7 mouse cellular contexts compared by ENCODE assay signal in genomic region chr17:33842966-33843795, GRCm38 (mm10). TPM values are rescaled to one million over a fixed set of nuclear protein-coding genes. Genes with fewer than 3 reads are reported as not detected.
DNase-seq lines count a peak whose midpoint lies in the region; ATAC-seq and TF ChIP-seq lines count a peak whose summit lies in the region.

Gene Cd320, plus strand, starts transcription at chr17:33843091.

- intact Hi-C loops in left cerebral cortex, postnatal 4 days (cut with DNase I): no loop called here

- under 1% methylated on average over 45 of the region's 45 CpGs for WGBS in intestine, postnatal 0 days
- WGBS in midbrain, embryonic 12.5 days: under 1% methylated on average over 45 of the region's 45 CpGs
- under 1% methylated on average over 45 of the region's 45 CpGs for WGBS in small intestine, adult 2 months

- H3K4me2 ChIP-seq in intestine, postnatal 0 days (replicated peaks; ENCODE audit: low read depth): peak within 1 kb of the TSS; percentile 90
- H3K4me2 ChIP-seq in midbrain, embryonic 12.5 days (replicated peaks): peak within 1 kb of the TSS; percentile 86

- H3K9ac ChIP-seq in intestine, postnatal 0 days (ENCODE audit: low read depth, low read length): peak within 1 kb of the TSS; percentile 59
- peak within 1 kb of the TSS; percentile 74 for H3K9ac ChIP-seq in midbrain, embryonic 12.5 days (replicated peaks)

- no peaks in the 10 kb centered on the region; the same call in 1 of the 2 replicates for H3K4me1 ChIP-seq in intestine, postnatal 0 days (replicated peaks; ENCODE audit: control insufficient read depth, insufficient read depth, low read length)
- peaks cover 13% of the 10 kb centered on the region for H3K4me1 ChIP-seq in midbrain, embryonic 12.5 days
- no peaks in the 10 kb centered on the region for H3K4me1 ChIP-seq in small intestine, adult 2 months (ENCODE audit: control insufficient read depth, insufficient read depth, insufficient read length, low read length)

- no peaks in the 10 kb centered on the region for H3K27me3 ChIP-seq in intestine, postnatal 0 days (replicated peaks; ENCODE audit: control insufficient read depth, insufficient read depth, low read length)
- no peaks in the 10 kb centered on the region for H3K27me3 ChIP-seq in midbrain, embryonic 12.5 days
- H3K27me3 ChIP-seq in small intestine, adult 2 months (ENCODE audit: control insufficient read depth, insufficient read depth, low read length): no peaks in the 10 kb centered on the region

- H3K4me3 ChIP-seq in intestine, postnatal 0 days (ENCODE audit: low read depth, low read length): peak within 1 kb of the TSS; percentile 68
- peak within 1 kb of the TSS; percentile 84 for H3K4me3 ChIP-seq in midbrain, embryonic 12.5 days
- peak within 1 kb of the TSS; percentile 68 for H3K4me3 ChIP-seq in small intestine, adult 2 months (ENCODE audit: low read depth, low read length)

- no peak for TF ChIP-seq POLR2A in small intestine, adult 2 months (IDR thresholded peaks at IDR 0.05; ENCODE audit: low read depth, low read length)

- TF ChIP-seq CTCF in intestine, postnatal 0 days (IDR thresholded peaks at IDR 0.05; ENCODE audit: low read depth): peak; percentile 36
- TF ChIP-seq CTCF in small intestine, adult 2 months (IDR thresholded peaks at IDR 0.05; ENCODE audit: extremely low read depth, insufficient read length, insufficient replicate concordance, low read depth, low read length): no peak

- ATAC-seq in intestine, postnatal 0 days: peak; percentile 89
- ATAC-seq in midbrain, embryonic 12.5 days (ENCODE audit: low FRiP score, low read depth): peak; percentile 93

- H3K27ac ChIP-seq in intestine, postnatal 0 days (ENCODE audit: low read depth, low read length): no peak within 1 kb of the TSS
- H3K27ac ChIP-seq in midbrain, embryonic 12.5 days (replicated peaks): peak within 1 kb of the TSS; percentile 68
- no peak within 1 kb of the TSS for H3K27ac ChIP-seq in small intestine, adult 2 months (ENCODE audit: insufficient read depth, low read depth, low read length)

- H3K9me3 ChIP-seq in intestine, postnatal 0 days (ENCODE audit: control insufficient read depth): no peaks in the 10 kb centered on the region
- no peaks in the 10 kb centered on the region for H3K9me3 ChIP-seq in midbrain, embryonic 12.5 days

- DNase-seq in adrenal gland, adult 8-10 months: peak; percentile 90
- peak; percentile 92 for DNase-seq in embryo, embryonic 9.5 days (ENCODE audit: extremely low spot score)
- no peak for DNase-seq in gonadal fat pad, adult 2 months (ENCODE audit: low read depth)
- peak; percentile 92 for DNase-seq in left cerebral cortex, postnatal 4 days

- H3K36me3 ChIP-seq in intestine, postnatal 0 days (ENCODE audit: control insufficient read depth, insufficient read depth): peaks cover 12% of the 10 kb centered on the region; the same call in 1 of the 2 replicates
- H3K36me3 ChIP-seq in midbrain, embryonic 12.5 days: peaks cover 30% of the 10 kb centered on the region
- H3K36me3 ChIP-seq in small intestine, adult 2 months (ENCODE audit: control insufficient read depth, insufficient read depth, low read length): peaks cover 4% of the 10 kb centered on the region; the same call in 1 of the 2 replicates

RNA-seq across cellular contexts. Expression of gene Cd320, which starts in this region (rescaled TPM):
- total RNA-seq in adrenal gland, adult 8-10 months (2022): 10 to 100 TPM; 29.5 to 63.3 (median 37.6) TPM
- 107 and 143 TPM in 2 replicates for polyA plus RNA-seq in gonadal fat pad, adult 2 months (2012; rRNA removed)
- 16.8 and 17.6 TPM in 2 replicates for polyA plus RNA-seq in intestine, postnatal 0 days (2015; fragmentation: Nextera tagmentation; extraction: Ambion mirVana)
- 10 to 100 TPM; 21.6 to 25.4 TPM for total RNA-seq in left cerebral cortex, postnatal 4 days (2021)
- 59.8 and 63.5 TPM in 2 replicates for polyA plus RNA-seq in midbrain, embryonic 12.5 days (2016; fragmentation: Nextera tagmentation; extraction: Ambion mirVana)
- polyA plus RNA-seq in small intestine, adult 2 months (2012; rRNA removed): 14.9 and 22.1 TPM in 2 replicates
